Mouse (Mus musculus) kidney, postnatal 0 days (tissue): ENCODE data around the gene Orc1. TPM values are rescaled to one million over a fixed set of nuclear protein-coding genes. Genes with fewer than 3 reads are reported as not detected.

ENCODE experiments used
- ATAC-seq: fragments of 200-750 bp; cut with Nextera tagmentation; replicated peaks from 2 replicates; pipeline ENCODE4 v1.8.0; 2017; ENCODE audit warnings: low read depth, moderate number of reproducible peaks, moderate TSS enrichment, moderate library complexity; ENCODE audit not compliant: low FRiP score
- DNase-seq: peaks from one replicate; pipeline ENCODE4 v3.0.0-alpha.2; 2016; ENCODE audit warnings: low spot score
- H3K27ac ChIP-seq: fragments of 300-500 bp; sonication (generic); 2 replicates; pipeline ENCODE4 v1.5.1; 2014; ENCODE audit warnings: mild to moderate bottlenecking
- H3K27me3 ChIP-seq: fragments of 300-500 bp; sonication (generic); 2 replicates; pipeline ENCODE4 v1.6.1; 2014; ENCODE audit warnings: low read length, mixed read lengths; ENCODE audit not compliant: insufficient read depth
- H3K36me3 ChIP-seq: fragments of 300-500 bp; sonication (generic); 2 replicates; pipeline ENCODE4 v1.6.1; 2014; ENCODE audit warnings: low read length, mixed read lengths; ENCODE audit not compliant: insufficient read depth
- H3K4me1 ChIP-seq: fragments of 300-500 bp; sonication (generic); replicated peaks from 2 replicates; pipeline ENCODE4 v1.6.1; 2014; ENCODE audit warnings: antibody characterized with exemption, low read length, mixed read lengths; ENCODE audit not compliant: insufficient read depth
- H3K4me2 ChIP-seq: fragments of 300-500 bp; sonication (generic); 2 replicates; pipeline ENCODE4 v1.6.1; 2014; ENCODE audit warnings: mild to moderate bottlenecking, low read length, moderate library complexity, mixed read lengths
- H3K4me3 ChIP-seq: fragments of 300-500 bp; sonication (generic); replicated peaks from 2 replicates; pipeline ENCODE4 v1.5.1; 2014; ENCODE audit warnings: low read depth, low read length
- H3K9ac ChIP-seq: fragments of 300-500 bp; sonication (generic); 2 replicates; pipeline ENCODE4 v1.6.1; 2014; ENCODE audit warnings: low read depth, low read length
- H3K9me3 ChIP-seq: fragments of 300-500 bp; sonication (generic); replicated peaks from 2 replicates; pipeline ENCODE4 v1.6.1; 2016; ENCODE audit warnings: low read length, inconsistent platforms, mixed read lengths
- CTCF ChIP-seq: IDR thresholded peaks from 2 replicates; pipeline ENCODE4 v1.5.1; 2016; ENCODE audit warnings: antibody characterized with exemption, low read depth, mild to moderate bottlenecking, moderate library complexity
- WGBS: fragments of 180-500 bp; shearing (Covaris S2); extraction: QIAGEN DNeasy Blood & Tissue Kit; methylation state at CpG from one replicate; pipeline ENCODE4 v1.1.7; 2014; 5-methylcytosine and 5-hydroxymethylcytosine counted together
- polyA plus RNA-seq: library from polyadenylated mRNA; unstranded; fragments of >200 nt; fragmentation: Nextera tagmentation; extraction: Ambion mirVana; gene quantifications from 2 replicates; pipeline ENCODE4 v1.2.1, GENCODE M21; 2015

Gene Orc1
- polyA plus RNA-seq, 1 experiment from 2014 or later: 4.6 TPM

DNA sequence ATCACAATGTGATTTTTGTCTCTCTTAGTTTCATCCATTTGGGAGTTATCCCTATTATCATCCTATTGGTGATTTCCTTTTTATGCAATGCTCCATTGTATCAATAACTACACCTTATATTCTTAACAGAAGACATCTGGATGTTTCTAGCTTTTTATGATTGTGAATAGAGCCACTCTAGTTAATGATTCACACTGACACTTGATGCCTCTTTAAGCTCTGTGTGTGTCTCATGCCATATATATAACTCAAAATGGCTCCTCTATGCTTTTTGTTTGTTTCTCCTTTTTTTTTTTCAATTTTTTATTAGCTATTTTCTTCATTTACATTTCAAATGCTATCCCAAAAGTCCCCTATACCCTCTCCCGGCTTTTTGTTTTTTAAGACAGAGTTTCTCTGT is 16.6 kb downstream of the Orc1 start:
- Histone ChIP-seq H3K4me3 (no peak overlapping the region), H3K36me3 (no peaks in the 10 kb centered on the region), H3K4me2 (no peak overlapping the region), H3K27me3 (no peaks in the 10 kb centered on the region), H3K9ac (no peak overlapping the region), H3K27ac (no peak overlapping the region), H3K9me3 (no peaks in the 10 kb centered on the region), H3K4me1 (no peaks in the 10 kb centered on the region)
- TF ChIP-seq CTCF: no peak
- WGBS: 89% methylated on average over 1 of the region's 1 CpGs
- no peak for ATAC-seq
- DNase-seq: no peak

DNA sequence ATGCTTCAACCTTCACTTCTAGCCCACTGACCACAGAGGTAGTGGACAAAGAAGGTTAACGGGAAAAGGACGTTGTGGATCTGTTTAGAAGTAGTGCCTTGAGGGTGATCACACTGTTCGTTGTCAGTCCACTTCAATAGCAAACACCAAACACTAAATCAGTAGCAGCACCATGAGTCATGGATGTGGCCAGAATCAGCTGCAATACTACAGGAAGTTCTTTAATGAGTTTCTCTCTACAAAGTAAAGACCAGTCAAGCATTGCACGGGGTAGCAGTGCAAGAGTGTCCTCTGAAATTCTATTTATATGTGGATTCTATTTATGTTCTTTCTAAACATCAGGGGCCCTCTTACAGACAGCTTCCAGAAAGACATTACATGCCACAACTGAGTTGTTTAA is 19.1 kb downstream of the Orc1 start:
- H3K4me3 ChIP-seq: no peak overlapping the region
- 0 out of 2 replicates have a peak, but pooled peaks cover 2% of the 10 kb centered on the region for H3K36me3 ChIP-seq
- no peak overlapping the region for H3K9ac ChIP-seq
- TF ChIP-seq CTCF: no peak
- H3K4me2 ChIP-seq: no peak overlapping the region
- ATAC-seq (no peak), DNase-seq (no peak)
- no peaks in the 10 kb centered on the region for H3K27me3 ChIP-seq
- WGBS: 76% methylated on average over 4 of the region's 4 CpGs
- no peak overlapping the region for H3K27ac ChIP-seq
- no peaks in the 10 kb centered on the region for H3K4me1 ChIP-seq
- no peaks in the 10 kb centered on the region for H3K9me3 ChIP-seq

DNA sequence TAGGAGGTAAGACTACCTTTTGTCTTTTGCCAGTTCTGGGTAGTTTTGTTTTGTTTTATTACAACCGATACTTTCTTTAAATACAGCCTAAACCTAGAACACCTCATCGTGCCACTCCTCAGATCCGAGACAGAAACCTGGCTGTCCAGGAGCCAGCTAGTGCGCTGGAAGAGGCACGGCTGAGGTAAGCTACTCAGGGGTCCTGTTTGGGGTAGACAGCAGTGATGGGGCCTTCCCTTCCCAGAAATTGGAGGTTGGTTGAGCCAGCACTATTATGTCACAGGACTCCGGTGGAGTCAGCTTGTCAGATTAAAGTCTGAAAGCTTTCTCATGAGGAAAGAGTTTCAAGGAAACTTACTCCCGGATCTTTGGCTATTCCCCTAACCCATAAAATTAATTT is 22.6 kb downstream of the Orc1 start:
- 0 out of 2 replicates have a peak, but pooled peaks cover 20% of the 10 kb centered on the region for H3K36me3 ChIP-seq
- no peak overlapping the region for H3K4me3 ChIP-seq
- DNase-seq: no peak
- ATAC-seq: no peak
- H3K9me3 ChIP-seq: no peaks in the 10 kb centered on the region
- WGBS: 95% methylated on average over 7 of the region's 7 CpGs
- no peak overlapping the region for H3K9ac ChIP-seq
- no peak overlapping the region for H3K27ac ChIP-seq
- H3K4me1 ChIP-seq: no peaks in the 10 kb centered on the region
- no peaks in the 10 kb centered on the region for H3K27me3 ChIP-seq
- TF ChIP-seq CTCF: no peak
- H3K4me2 ChIP-seq: no peak overlapping the region

DNA sequence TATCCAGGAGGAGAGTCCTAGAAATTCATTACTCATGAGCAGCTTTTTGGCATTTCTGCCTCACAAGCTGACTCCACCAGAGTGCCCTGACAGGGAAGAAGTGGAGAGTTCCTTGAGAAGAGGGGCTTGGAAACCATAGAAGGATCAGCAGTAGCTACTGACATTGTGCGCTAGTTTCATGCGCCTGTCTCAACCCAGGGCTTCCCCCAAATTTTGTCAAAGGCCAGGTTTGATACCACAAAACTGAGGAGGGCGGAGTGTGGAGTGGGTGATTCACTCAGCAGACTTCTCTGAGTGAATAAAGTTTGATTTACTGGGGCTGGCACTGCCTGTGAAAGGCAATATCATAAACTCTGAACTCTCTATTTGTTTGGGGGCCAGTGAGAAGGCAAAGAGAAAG is 29.4 kb downstream of the Orc1 start:
- no peak overlapping the region for H3K4me2 ChIP-seq
- H3K9ac ChIP-seq: no peak overlapping the region
- TF ChIP-seq CTCF: no peak
- no peaks in the 10 kb centered on the region for H3K9me3 ChIP-seq
- H3K36me3 ChIP-seq: 0 out of 2 replicates have a peak, but pooled peaks cover 16% of the 10 kb centered on the region
- no peak for ATAC-seq
- H3K27me3 ChIP-seq: no peaks in the 10 kb centered on the region
- no peak for DNase-seq
- H3K4me3 ChIP-seq: no peak overlapping the region
- no peak overlapping the region for H3K27ac ChIP-seq
- WGBS: 79% methylated on average over 3 of the region's 3 CpGs
- no peaks in the 10 kb centered on the region for H3K4me1 ChIP-seq

DNA sequence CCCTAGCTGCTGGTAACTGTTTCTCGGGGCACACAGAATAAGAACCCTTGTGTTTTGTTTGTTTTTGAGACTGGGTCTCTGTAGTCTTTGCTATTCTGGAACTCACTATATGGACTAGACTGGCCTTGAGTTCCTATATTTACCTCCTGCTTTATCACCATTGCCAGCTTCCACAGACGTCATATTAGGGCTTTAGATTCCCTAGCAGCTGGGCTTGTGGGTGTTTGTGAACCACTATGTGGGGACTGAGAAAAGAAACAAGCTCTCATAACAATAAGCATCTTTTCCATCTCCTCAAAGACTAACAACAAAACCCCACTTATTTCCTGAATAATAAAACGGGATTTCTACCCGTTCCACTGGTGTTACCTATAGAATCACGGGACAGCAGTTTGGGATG is 31.7 kb downstream of the Orc1 start:
- no peak overlapping the region for H3K9ac ChIP-seq
- no peak overlapping the region for H3K4me3 ChIP-seq
- whole genome bisulfite sequencing: 88% methylated on average over 5 of the region's 5 CpGs
- TF ChIP-seq CTCF: no peak
- 0 out of 2 replicates have a peak, but pooled peaks cover 3% of the 10 kb centered on the region for H3K36me3 ChIP-seq
- ATAC-seq: no peak
- no peaks in the 10 kb centered on the region for H3K4me1 ChIP-seq
- DNase-seq: no peak
- no peak overlapping the region for H3K4me2 ChIP-seq
- no peak overlapping the region for H3K27ac ChIP-seq
- no peaks in the 10 kb centered on the region for H3K27me3 ChIP-seq
- no peaks in the 10 kb centered on the region for H3K9me3 ChIP-seq

DNA sequence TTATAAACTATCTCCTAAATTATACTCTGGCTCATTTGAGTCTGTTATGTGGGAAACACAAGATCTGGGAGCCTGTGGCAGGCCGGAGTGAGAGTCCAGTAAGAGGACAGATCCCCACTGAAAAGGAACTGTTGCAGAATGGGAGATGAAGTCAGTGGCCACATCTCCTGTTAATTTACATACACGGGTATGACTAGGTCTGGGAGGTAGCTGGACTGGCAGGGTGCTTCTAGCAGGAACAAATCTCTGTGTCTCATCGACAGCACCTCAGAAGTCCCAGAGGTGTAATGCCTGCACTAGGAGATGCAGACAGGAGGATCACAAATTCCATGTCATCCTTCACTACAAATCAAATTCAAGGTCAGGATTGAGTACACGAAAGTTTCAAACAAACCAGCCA is 39.4 kb downstream of the Orc1 start:
- no peaks in the 10 kb centered on the region for H3K9me3 ChIP-seq
- peak overlapping the region; percentile 92 for H3K27ac ChIP-seq
- peak overlapping the region; percentile 81; the same call in 1 of the 2 replicates for H3K4me3 ChIP-seq
- H3K27me3 ChIP-seq: no peaks in the 10 kb centered on the region
- no peak for TF ChIP-seq CTCF
- DNase-seq (no peak), ATAC-seq (no peak)
- 0 out of 2 replicates have a peak, but pooled peaks cover 3% of the 10 kb centered on the region for H3K36me3 ChIP-seq
- 64% methylated on average over 4 of the region's 4 CpGs for WGBS
- H3K4me2 ChIP-seq: peak overlapping the region; percentile 89
- H3K4me1 ChIP-seq: peaks cover 6% of the 10 kb centered on the region; the same call in 1 of the 2 replicates
- H3K9ac ChIP-seq: peak overlapping the region; percentile 89; the same call in 1 of the 2 replicates

DNA sequence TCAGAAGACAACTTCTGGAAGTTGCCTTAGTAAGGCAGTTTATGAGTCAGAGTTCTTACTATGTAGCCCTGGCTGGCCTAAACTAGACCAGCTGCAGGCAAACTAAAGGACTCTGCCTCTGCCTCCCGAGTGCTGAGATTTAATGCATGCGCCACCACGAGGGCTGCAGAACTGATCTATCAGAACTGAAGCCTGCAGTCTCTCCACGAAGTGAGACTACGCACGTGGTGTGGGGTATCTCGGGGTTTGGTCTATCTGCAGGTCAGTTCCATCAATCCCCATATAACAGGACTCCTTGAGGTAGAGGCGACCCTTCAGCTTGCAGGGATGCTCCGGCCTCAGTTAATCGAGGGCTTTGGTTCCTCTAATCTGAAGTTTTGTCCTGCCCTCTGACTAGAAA is 39.9 kb downstream of the Orc1 start:
- DNase-seq: peak; percentile 54
- Histone ChIP-seq H3K36me3 (no peaks in the 10 kb centered on the region), H3K27ac (peak overlapping the region; percentile 92), H3K4me3 (peak overlapping the region; percentile 81), H3K27me3 (no peaks in the 10 kb centered on the region), H3K9ac (peak overlapping the region; percentile 89), H3K4me2 (peak overlapping the region; percentile 89), H3K9me3 (no peaks in the 10 kb centered on the region), H3K4me1 (peaks cover 6% of the 10 kb centered on the region; the same call in 1 of the 2 replicates)
- no peak for TF ChIP-seq CTCF
- 0% methylated on average over 10 of the region's 10 CpGs for WGBS
- ATAC-seq: peak; percentile 45
